Mouse (Mus musculus) hindbrain, embryonic 15.5 days (tissue): ENCODE results near the gene Sipa1l1. TPM values are rescaled to one million over a fixed set of nuclear protein-coding genes. Genes with fewer than 3 reads are reported as not detected.

Source experiments
- ATAC-seq: fragments of 200-750 bp; cut with Nextera tagmentation; 2 replicates; pipeline ENCODE4 v1.8.0; 2017; ENCODE audit warnings: low read depth, moderate number of reproducible peaks, moderate TSS enrichment; ENCODE audit not compliant: low FRiP score
- H3K27ac ChIP-seq: fragments of 300-500 bp; sonication (generic); replicated peaks from 2 replicates; pipeline ENCODE4 v1.5.1; 2015; ENCODE audit warnings: mild to moderate bottlenecking, inconsistent platforms
- H3K27me3 ChIP-seq: fragments of 300-500 bp; sonication (generic); 2 replicates; pipeline ENCODE4 v1.6.1; 2015; ENCODE audit warnings: control low read depth, inconsistent platforms
- H3K36me3 ChIP-seq: fragments of 300-500 bp; sonication (generic); 2 replicates; pipeline ENCODE4 v1.6.1; 2015; ENCODE audit warnings: control low read depth, inconsistent platforms
- H3K4me1 ChIP-seq: fragments of 300-500 bp; sonication (generic); replicated peaks from 2 replicates; pipeline ENCODE4 v1.6.1; 2015; ENCODE audit warnings: control low read depth, inconsistent platforms
- H3K4me2 ChIP-seq: fragments of 300-500 bp; sonication (generic); 2 replicates; pipeline ENCODE4 v1.6.1; 2015; ENCODE audit warnings: moderate library complexity, mild to moderate bottlenecking, inconsistent platforms
- H3K4me3 ChIP-seq: fragments of 300-500 bp; sonication (generic); 2 replicates; pipeline ENCODE4 v1.5.1; 2015; ENCODE audit warnings: mild to moderate bottlenecking, inconsistent platforms
- H3K9ac ChIP-seq: fragments of 300-500 bp; sonication (generic); 2 replicates; pipeline ENCODE4 v1.6.1; 2015; ENCODE audit warnings: inconsistent platforms
- H3K9me3 ChIP-seq: fragments of 300-500 bp; sonication (generic); 2 replicates; pipeline ENCODE4 v1.6.1; 2016; ENCODE audit warnings: control low read depth, inconsistent platforms
- WGBS: fragments of 180-500 bp; shearing (Covaris S2); methylation state at CpG from one replicate; pipeline ENCODE4 v1.1.7; 2015; 5-methylcytosine and 5-hydroxymethylcytosine counted together
- polyA plus RNA-seq: library from polyadenylated mRNA; unstranded; fragments of >200 nt; fragmentation: Nextera tagmentation; extraction: Ambion mirVana; gene quantifications from 2 replicates; pipeline ENCODE4 v1.2.1, GENCODE M21; 2015

Sipa1l1 gene
- polyA plus RNA-seq, 1 experiment from 2014 or later = 14.1 TPM

GRCm38 (mm10) chr12:82220367-82221089, 51.4 kb downstream of the Sipa1l1 start:
- WGBS = 84% methylated on average over 5 of the region's 5 CpGs
- no peaks in the 10 kb centered on the region for H3K27me3 ChIP-seq

GRCm38 (mm10) chr12:82223126-82223815, 54.2 kb downstream of the Sipa1l1 start:
- 82% methylated on average over 9 of the region's 9 CpGs for WGBS
- Histone ChIP-seq H3K4me3 (no peak overlapping the region), H3K27me3 (no peaks in the 10 kb centered on the region), H3K4me1 (no peaks in the 10 kb centered on the region), H3K9ac (no peak overlapping the region), H3K36me3 (no peaks in the 10 kb centered on the region), H3K4me2 (no peak overlapping the region), H3K27ac (no peak overlapping the region), H3K9me3 (no peaks in the 10 kb centered on the region)
- no peak for ATAC-seq

More at GRCm38 (mm10) chr12:82220367-82221089, 51.4 kb downstream of the Sipa1l1 start:
- Histone ChIP-seq H3K4me3 (no peak overlapping the region), H3K4me1 (no peaks in the 10 kb centered on the region), H3K36me3 (no peaks in the 10 kb centered on the region), H3K9me3 (no peaks in the 10 kb centered on the region), H3K4me2 (no peak overlapping the region), H3K9ac (no peak overlapping the region), H3K27ac (no peak overlapping the region)
- no peak for ATAC-seq

GRCm38 (mm10) chr12:82224848-82225247, 55.7 kb downstream of the Sipa1l1 start:
- Histone ChIP-seq H3K27me3 (no peaks in the 10 kb centered on the region), H3K36me3 (no peaks in the 10 kb centered on the region), H3K4me3 (no peak overlapping the region), H3K9me3 (no peaks in the 10 kb centered on the region), H3K4me2 (no peak overlapping the region), H3K9ac (no peak overlapping the region), H3K4me1 (no peaks in the 10 kb centered on the region), H3K27ac (no peak overlapping the region)
- no peak for ATAC-seq
- 96% methylated on average over 7 of the region's 7 CpGs for WGBS

GRCm38 (mm10) chr12:82225278-82225677, 56.2 kb downstream of the Sipa1l1 start:
- 87% methylated on average over 2 of the region's 2 CpGs for WGBS
- Histone ChIP-seq H3K4me2 (no peak overlapping the region), H3K36me3 (no peaks in the 10 kb centered on the region), H3K4me3 (no peak overlapping the region), H3K27ac (no peak overlapping the region), H3K4me1 (no peaks in the 10 kb centered on the region), H3K27me3 (no peaks in the 10 kb centered on the region), H3K9me3 (no peaks in the 10 kb centered on the region), H3K9ac (no peak overlapping the region)
- ATAC-seq = no peak

- WGBS = 52% methylated on average over 4 of the region's 4 CpGs
Observed at GRCm38 (mm10) chr12:82225751-82226228, 56.7 kb downstream of the Sipa1l1 start.

GRCm38 (mm10) chr12:82226311-82227066, 57.4 kb downstream of the Sipa1l1 start:
- no peaks in the 10 kb centered on the region for H3K36me3 ChIP-seq
- H3K4me2 ChIP-seq = no peak overlapping the region
- ATAC-seq = no peak
- H3K4me3 ChIP-seq = no peak overlapping the region
- 58% methylated on average over 6 of the region's 6 CpGs for WGBS
- H3K9me3 ChIP-seq = no peaks in the 10 kb centered on the region
- H3K27ac ChIP-seq = no peak overlapping the region
- no peaks in the 10 kb centered on the region for H3K27me3 ChIP-seq
- no peak overlapping the region for H3K9ac ChIP-seq
- H3K4me1 ChIP-seq = no peaks in the 10 kb centered on the region

More at GRCm38 (mm10) chr12:82225751-82226228, 56.7 kb downstream of the Sipa1l1 start:
- H3K36me3 ChIP-seq = no peaks in the 10 kb centered on the region
- no peaks in the 10 kb centered on the region for H3K9me3 ChIP-seq
- no peaks in the 10 kb centered on the region for H3K4me1 ChIP-seq
- H3K9ac ChIP-seq = no peak overlapping the region
- no peak overlapping the region for H3K27ac ChIP-seq
- no peak overlapping the region for H3K4me3 ChIP-seq
- no peak overlapping the region for H3K4me2 ChIP-seq
- no peaks in the 10 kb centered on the region for H3K27me3 ChIP-seq
- ATAC-seq = no peak

GRCm38 (mm10) chr12:82230127-82230526, 61.0 kb downstream of the Sipa1l1 start:
- 74% methylated on average over 4 of the region's 4 CpGs for WGBS
- Histone ChIP-seq H3K9ac (no peak overlapping the region), H3K9me3 (no peaks in the 10 kb centered on the region), H3K4me2 (no peak overlapping the region), H3K4me1 (no peaks in the 10 kb centered on the region), H3K27me3 (no peaks in the 10 kb centered on the region), H3K36me3 (no peaks in the 10 kb centered on the region), H3K4me3 (no peak overlapping the region), H3K27ac (no peak overlapping the region)
- ATAC-seq = no peak

GRCm38 (mm10) chr12:82231191-82231590, 62.1 kb downstream of the Sipa1l1 start:
- Histone ChIP-seq H3K27ac (no peak overlapping the region), H3K4me3 (no peak overlapping the region), H3K36me3 (no peaks in the 10 kb centered on the region), H3K9me3 (no peaks in the 10 kb centered on the region), H3K4me2 (no peak overlapping the region), H3K27me3 (no peaks in the 10 kb centered on the region), H3K9ac (no peak overlapping the region), H3K4me1 (no peaks in the 10 kb centered on the region)
- WGBS = 82% methylated on average over 7 of the region's 7 CpGs
- no peak for ATAC-seq

GRCm38 (mm10) chr12:82233177-82233576, 64.1 kb downstream of the Sipa1l1 start:
- Histone ChIP-seq H3K4me3 (no peak overlapping the region), H3K4me1 (0 out of 2 replicates have a peak, but pooled peaks cover 8% of the 10 kb centered on the region), H3K9me3 (no peaks in the 10 kb centered on the region), H3K9ac (no peak overlapping the region), H3K27me3 (no peaks in the 10 kb centered on the region), H3K4me2 (no peak overlapping the region), H3K36me3 (no peaks in the 10 kb centered on the region), H3K27ac (no peak overlapping the region)
- no peak for ATAC-seq
- 82% methylated on average over 3 of the region's 3 CpGs for WGBS

GRCm38 (mm10) chr12:82234463-82235223, 65.5 kb downstream of the Sipa1l1 start:
- Histone ChIP-seq H3K27ac (no peak overlapping the region), H3K4me1 (0 out of 2 replicates have a peak, but pooled peaks cover 11% of the 10 kb centered on the region), H3K9ac (no peak overlapping the region), H3K36me3 (no peaks in the 10 kb centered on the region), H3K27me3 (no peaks in the 10 kb centered on the region), H3K4me2 (no peak overlapping the region), H3K9me3 (no peaks in the 10 kb centered on the region), H3K4me3 (no peak overlapping the region)
- ATAC-seq = no peak
- WGBS = 93% methylated on average over 14 of the region's 14 CpGs

- ATAC-seq = no peak
- Histone ChIP-seq H3K4me1 (0 out of 2 replicates have a peak, but pooled peaks cover 11% of the 10 kb centered on the region), H3K4me3 (no peak overlapping the region), H3K36me3 (no peaks in the 10 kb centered on the region), H3K9me3 (no peaks in the 10 kb centered on the region), H3K27me3 (no peaks in the 10 kb centered on the region), H3K4me2 (no peak overlapping the region), H3K27ac (no peak overlapping the region), H3K9ac (no peak overlapping the region)
- 89% methylated on average over 4 of the region's 4 CpGs for WGBS
Observed at GRCm38 (mm10) chr12:82237095-82237494, 68.0 kb downstream of the Sipa1l1 start.
